Mouse (Mus musculus) ES-E14 (cell line): Measurements from ENCODE around the gene Rbsn. TPM values are rescaled to one million over a fixed set of nuclear protein-coding genes. Genes with fewer than 3 reads are reported as not detected.

ENCODE experiments used
- DNase-seq: peaks from one replicate; pipeline ENCODE4 v3.0.0-alpha.2; 2013; ENCODE audit warnings: low read depth, low spot score
- H3K27ac ChIP-seq: 2 replicates; pipeline ENCODE4 v1.5.1; 2012; ENCODE audit warnings: low read depth, mild to moderate bottlenecking, low read length, moderate library complexity, mixed read lengths; ENCODE audit not compliant: poor library complexity, insufficient read depth, severe bottlenecking
- H3K36me3 ChIP-seq: 2 replicates; pipeline ENCODE4 v1.6.1; 2012; ENCODE audit warnings: mild to moderate bottlenecking, low read length, moderate library complexity, mixed read lengths; ENCODE audit not compliant: control insufficient read depth, poor library complexity, insufficient read depth, severe bottlenecking
- H3K4me1 ChIP-seq, 2 experiments: fragments of 150-350 bp in 1 of 2; sonication (generic) in 1 of 2; 2 replicates each; pipeline ENCODE4 v1.6.1; 2012; ENCODE audit warnings: low read length in 2 of 2, mild to moderate bottlenecking in 1 of 2, mixed read lengths in 1 of 2; ENCODE audit not compliant: control insufficient read depth in 2 of 2, insufficient read depth in 2 of 2, poor library complexity in 1 of 2
- H3K4me3 ChIP-seq, 2 experiments: fragments of 150-350 bp in 1 of 2; sonication (generic) in 1 of 2; 2 replicates each; pipeline ENCODE4 v1.5.1; 2012; ENCODE audit warnings: low read length in 2 of 2, low read depth in 1 of 2, mild to moderate bottlenecking in 1 of 2, mixed read lengths in 1 of 2; ENCODE audit not compliant: insufficient read depth in 1 of 2, poor library complexity in 1 of 2, severe bottlenecking in 1 of 2
- H3K9ac ChIP-seq: 2 replicates; pipeline ENCODE4 v1.6.1; 2012; ENCODE audit warnings: low read depth, mild to moderate bottlenecking, low read length, mixed read lengths; ENCODE audit not compliant: poor library complexity, insufficient read depth, severe bottlenecking
- H3K9me3 ChIP-seq: fragments of 150-350 bp; sonication (generic); 2 replicates; pipeline ENCODE4 v1.6.1; 2012; ENCODE audit warnings: low read depth, mild to moderate bottlenecking, low read length; ENCODE audit not compliant: control insufficient read depth, insufficient read depth
- CHD2 ChIP-seq: IDR thresholded peaks from 2 replicates; pipeline ENCODE4 v1.6.1; 2014; ENCODE audit warnings: mild to moderate bottlenecking, low read depth, low read length, inconsistent platforms
- HCFC1 ChIP-seq: IDR thresholded peaks from 2 replicates; pipeline ENCODE4 v1.6.1; 2012; ENCODE audit warnings: low read length, inconsistent platforms, borderline replicate concordance; ENCODE audit not compliant: insufficient read depth
- MAFK ChIP-seq: IDR thresholded peaks from 2 replicates; pipeline ENCODE4 v1.6.1; 2014; ENCODE audit warnings: mild to moderate bottlenecking, low read depth, low read length, inconsistent platforms; ENCODE audit not compliant: insufficient read depth
- ZC3H11A ChIP-seq: IDR thresholded peaks from 2 replicates; pipeline ENCODE4 v1.6.1; 2012; ENCODE audit warnings: low read depth, mild to moderate bottlenecking, inconsistent platforms, low read length, borderline replicate concordance
- ZNF384 ChIP-seq: IDR thresholded peaks from 2 replicates; pipeline ENCODE4 v1.6.1; 2012; ENCODE audit warnings: low read depth, low read length, inconsistent platforms
- in situ Hi-C, 2 experiments: fragments of 600-800 bp; cut with MboI; formaldehyde crosslinking; loops; one replicate each; pipeline ENCODE4 v1.15.1; 2025; ENCODE audit warnings: low sequenced_read_pairs in 2 of 2, inconsistent platforms in 1 of 2; ENCODE audit not compliant: unreplicated experiment in 2 of 2
- total RNA-seq: library from RNA; depleted of rRNA; stranded (reverse); fragments of 300-350 nt; gene quantifications from 2 replicates; pipeline ENCODE4 v1.2.3, GENCODE M21; 2012

Rbsn gene
- total RNA-seq, 1 experiment = 17.9 TPM

- H3K9me3 ChIP-seq = no peaks in the 10 kb centered on the region
- H3K4me3 ChIP-seq = no peak overlapping the region
- H3K27ac ChIP-seq = no peak overlapping the region
- in situ Hi-C loops = no loop called here
- no peak for DNase-seq
- H3K9ac ChIP-seq = no peak overlapping the region
- TF ChIP-seq MAFK (no peak), HCFC1 (no peak), CHD2 (no peak)
- no peaks in the 10 kb centered on the region for H3K36me3 ChIP-seq
- H3K4me1 ChIP-seq = peaks cover 0 to 7% of the 10 kb centered on the region in 2 experiments; a peak in 2 of 4 replicates
These were observed 10.3 kb upstream of the Rbsn start for GRCm38 (mm10) chr6:92224981-92225380.

GRCm38 (mm10) chr6:92222021-92222420, 7.3 kb upstream of the Rbsn start:
- peaks cover 0 to 5% of the 10 kb centered on the region in 2 experiments; a peak in 1 of 4 replicates for H3K4me1 ChIP-seq
- no peak for DNase-seq
- H3K27ac ChIP-seq = no peak overlapping the region
- no peak overlapping the region for H3K4me3 ChIP-seq
- H3K36me3 ChIP-seq = no peaks in the 10 kb centered on the region
- H3K9ac ChIP-seq = no peak overlapping the region
- in situ Hi-C loops = no loop called here
- no peaks in the 10 kb centered on the region for H3K9me3 ChIP-seq
- TF ChIP-seq ZC3H11A (no peak), HCFC1 (no peak), CHD2 (no peak), MAFK (no peak), ZNF384 (no peak)

- in situ Hi-C loops = no loop called here
- TF ChIP-seq CHD2 = no peak
- TF ChIP-seq ZNF384 = no peak
- TF ChIP-seq ZC3H11A = no peak
- no peak for TF ChIP-seq HCFC1
- TF ChIP-seq MAFK = no peak
- no peak for DNase-seq
These were observed 6.9 kb upstream of the Rbsn start for GRCm38 (mm10) chr6:92221604-92222003.

DNA sequence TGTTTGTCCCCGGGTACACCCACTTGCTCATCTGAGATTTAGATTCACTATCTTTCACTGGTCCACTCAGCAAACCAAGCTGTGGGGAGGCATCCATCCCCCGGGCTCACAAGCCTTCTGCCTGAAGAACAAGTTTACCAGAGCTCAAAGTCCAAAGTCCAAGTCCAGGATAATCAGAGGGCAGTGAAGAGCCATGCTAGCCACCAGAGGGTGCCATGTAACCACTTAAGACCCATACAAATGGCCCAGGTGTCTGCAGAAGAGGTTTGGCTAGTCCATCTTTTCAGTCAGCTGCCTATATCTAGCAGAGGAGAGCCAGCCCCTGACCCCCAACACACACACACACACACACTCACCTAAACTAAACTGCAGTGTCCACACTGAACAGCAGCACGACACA, 4.7 kb upstream of the Rbsn start:
- peaks cover 2 to 5% of the 10 kb centered on the region in 2 experiments; a peak in 2 of 4 replicates for H3K4me1 ChIP-seq
- no peaks in the 10 kb centered on the region for H3K36me3 ChIP-seq
- H3K27ac ChIP-seq = no peak overlapping the region
- no peak overlapping the region for H3K9ac ChIP-seq
- no peak for TF ChIP-seq CHD2
- TF ChIP-seq ZC3H11A = peak; percentile 97
- H3K4me3 ChIP-seq = no peak overlapping the region
- in situ Hi-C loops = loop anchor here (5.0 kb wide), 1 partner anchor 53 kb away; no protein-coding TSS in a partner anchor
- H3K9me3 ChIP-seq = no peaks in the 10 kb centered on the region
- peak; percentile 55 for DNase-seq

More at GRCm38 (mm10) chr6:92221604-92222003, 6.9 kb upstream of the Rbsn start:
- Histone ChIP-seq H3K9ac (no peak overlapping the region), H3K4me1 (peaks cover 0 to 5% of the 10 kb centered on the region in 2 experiments; a peak in 1 of 4 replicates), H3K4me3 (no peak overlapping the region), H3K27ac (no peak overlapping the region), H3K9me3 (no peaks in the 10 kb centered on the region), H3K36me3 (no peaks in the 10 kb centered on the region)

DNA sequence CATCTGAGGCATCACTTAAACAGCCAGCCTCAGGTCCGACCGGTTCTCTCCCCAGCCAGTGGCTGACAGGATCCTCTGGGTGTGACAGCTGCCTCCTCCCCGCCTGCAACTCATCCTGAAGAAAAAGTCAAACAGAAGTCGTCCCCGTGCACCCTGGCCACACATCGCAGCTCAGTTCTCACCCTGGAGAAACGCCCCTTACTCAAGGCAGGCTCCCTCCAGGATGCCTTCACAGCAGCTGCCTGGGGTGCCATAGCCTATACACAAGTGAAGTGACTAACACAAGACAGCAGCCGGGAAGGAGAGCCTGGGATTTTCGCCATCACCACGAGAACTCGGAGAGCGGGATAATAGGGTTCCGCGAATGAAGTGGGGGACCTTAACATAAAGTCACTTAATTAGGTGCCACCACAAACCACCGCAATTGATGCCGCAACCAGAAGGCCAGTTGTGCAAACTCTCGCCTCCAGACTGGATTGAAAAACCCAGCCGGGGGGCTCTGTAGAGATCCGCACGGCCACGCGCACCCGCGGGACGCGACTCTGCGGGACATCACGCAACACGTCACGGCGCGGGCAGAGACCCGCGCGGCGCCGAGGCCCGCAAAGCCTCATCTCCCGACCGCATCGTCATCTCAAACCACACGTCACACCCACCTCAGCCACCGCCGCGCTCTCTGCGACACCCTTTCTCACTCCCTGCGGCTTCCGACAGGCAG, 511 bp downstream of the Rbsn start:
- TF ChIP-seq ZNF384 = no peak
- no peak for TF ChIP-seq MAFK
- TF ChIP-seq ZC3H11A = no peak
- TF ChIP-seq HCFC1 = no peak
- no peak for TF ChIP-seq CHD2
- Histone ChIP-seq H3K9me3 (no peaks in the 10 kb centered on the region), H3K9ac (peak overlapping the region; percentile 98), H3K4me3 (peak overlapping the region; percentile 90 to 98), H3K36me3 (no peaks in the 10 kb centered on the region; the same call in 1 of the 2 replicates), H3K27ac (peak overlapping the region; percentile 52; the same call in 1 of the 2 replicates), H3K4me1 (peaks cover 2 to 4% of the 10 kb centered on the region in 2 experiments; a peak in 1 of 4 replicates)
- in situ Hi-C loops = no loop called here
- peak; percentile 3 for DNase-seq
